Mouse (Mus musculus): ENCODE results near the gene F2r. TPM values are rescaled to one million over a fixed set of nuclear protein-coding genes. Genes with fewer than 3 reads are reported as not detected.

The F2r gene
- polyA plus RNA-seq, 1 experiment: 1.1 TPM

GRCm38 (mm10) chr13:95632144-95632543, 13.9 kb upstream of the F2r start:
- no peaks in the 10 kb centered on the region for H3K36me3 ChIP-seq (ENCODE audit: control insufficient read depth, insufficient read depth, low read length)
- no peak for TF ChIP-seq CTCF (IDR thresholded peaks at IDR 0.05; ENCODE audit: control insufficient read depth, insufficient read depth, insufficient replicate concordance, low read depth, low read length)
- no peak for TF ChIP-seq POLR2A (IDR thresholded peaks at IDR 0.05; ENCODE audit: control insufficient read depth, low read depth, low read length)
- H3K4me1 ChIP-seq (ENCODE audit: control insufficient read depth, insufficient read depth, low read length): no peaks in the 10 kb centered on the region
- no peak overlapping the region for H3K4me3 ChIP-seq (ENCODE audit: control insufficient read depth, low read depth, low read length)
- H3K27me3 ChIP-seq (ENCODE audit: control insufficient read depth, insufficient read depth, low read length): no peaks in the 10 kb centered on the region
- H3K27ac ChIP-seq (ENCODE audit: control insufficient read depth, insufficient read depth, low read depth, low read length): no peak overlapping the region

GRCm38 (mm10) chr13:95630747-95631146, 12.5 kb upstream of the F2r start:
- Histone ChIP-seq H3K27ac (ENCODE audit: control insufficient read depth, insufficient read depth, low read depth, low read length) (no peak overlapping the region), H3K36me3 (ENCODE audit: control insufficient read depth, insufficient read depth, low read length) (no peaks in the 10 kb centered on the region), H3K4me3 (ENCODE audit: control insufficient read depth, low read depth, low read length) (no peak overlapping the region), H3K27me3 (ENCODE audit: control insufficient read depth, insufficient read depth, low read length) (no peaks in the 10 kb centered on the region), H3K4me1 (ENCODE audit: control insufficient read depth, insufficient read depth, low read length) (no peaks in the 10 kb centered on the region)
- TF ChIP-seq CTCF (IDR thresholded peaks at IDR 0.05; ENCODE audit: control insufficient read depth, insufficient read depth, insufficient replicate concordance, low read depth, low read length) (no peak), POLR2A (IDR thresholded peaks at IDR 0.05; ENCODE audit: control insufficient read depth, low read depth, low read length) (no peak)

DNA sequence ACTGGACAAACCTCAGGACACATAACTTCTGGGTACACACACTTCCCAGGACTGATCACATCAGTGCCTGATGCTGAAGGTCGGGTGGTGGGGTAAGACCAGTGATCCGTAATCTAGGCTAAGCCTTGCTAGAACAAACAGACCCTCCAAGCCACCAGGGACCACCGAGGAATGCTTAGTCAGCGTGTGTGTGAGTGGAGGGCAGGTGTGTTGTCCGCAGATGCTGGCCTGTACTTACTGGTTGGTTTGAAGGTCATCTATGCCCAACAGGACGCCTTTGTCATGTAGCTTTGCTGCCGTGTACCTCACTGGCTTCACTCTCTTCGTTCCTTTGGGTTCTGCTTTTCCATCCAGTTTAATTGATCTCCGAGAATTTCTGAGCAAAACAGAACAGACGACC, 11.5 kb upstream of the F2r start:
- Histone ChIP-seq H3K4me3 (ENCODE audit: control insufficient read depth, low read depth, low read length) (no peak overlapping the region), H3K4me1 (ENCODE audit: control insufficient read depth, insufficient read depth, low read length) (no peaks in the 10 kb centered on the region), H3K27me3 (ENCODE audit: control insufficient read depth, insufficient read depth, low read length) (no peaks in the 10 kb centered on the region), H3K36me3 (ENCODE audit: control insufficient read depth, insufficient read depth, low read length) (no peaks in the 10 kb centered on the region), H3K27ac (ENCODE audit: control insufficient read depth, insufficient read depth, low read depth, low read length) (no peak overlapping the region)
- TF ChIP-seq POLR2A (IDR thresholded peaks at IDR 0.05; ENCODE audit: control insufficient read depth, low read depth, low read length) (no peak), CTCF (IDR thresholded peaks at IDR 0.05; ENCODE audit: control insufficient read depth, insufficient read depth, insufficient replicate concordance, low read depth, low read length) (no peak)

- Histone ChIP-seq H3K27me3 (ENCODE audit: control insufficient read depth, insufficient read depth, low read length) (no peaks in the 10 kb centered on the region), H3K27ac (ENCODE audit: control insufficient read depth, insufficient read depth, low read depth, low read length) (no peak overlapping the region), H3K36me3 (ENCODE audit: control insufficient read depth, insufficient read depth, low read length) (no peaks in the 10 kb centered on the region), H3K4me3 (ENCODE audit: control insufficient read depth, low read depth, low read length) (no peak overlapping the region), H3K4me1 (ENCODE audit: control insufficient read depth, insufficient read depth, low read length) (no peaks in the 10 kb centered on the region)
- no peak for TF ChIP-seq CTCF (IDR thresholded peaks at IDR 0.05; ENCODE audit: control insufficient read depth, insufficient read depth, insufficient replicate concordance, low read depth, low read length)
- no peak for TF ChIP-seq POLR2A (IDR thresholded peaks at IDR 0.05; ENCODE audit: control insufficient read depth, low read depth, low read length)
Measured at GRCm38 (mm10) chr13:95626696-95627095, 8.4 kb upstream of the F2r start.

GRCm38 (mm10) chr13:95623042-95623441, 4.8 kb upstream of the F2r start:
- TF ChIP-seq POLR2A (IDR thresholded peaks at IDR 0.05; ENCODE audit: control insufficient read depth, low read depth, low read length) (no peak), CTCF (IDR thresholded peaks at IDR 0.05; ENCODE audit: control insufficient read depth, insufficient read depth, insufficient replicate concordance, low read depth, low read length) (no peak)
- Histone ChIP-seq H3K4me1 (ENCODE audit: control insufficient read depth, insufficient read depth, low read length) (peaks cover 4% of the 10 kb centered on the region), H3K36me3 (ENCODE audit: control insufficient read depth, insufficient read depth, low read length) (no peaks in the 10 kb centered on the region), H3K27me3 (ENCODE audit: control insufficient read depth, insufficient read depth, low read length) (no peaks in the 10 kb centered on the region; the same call in 1 of the 2 replicates), H3K27ac (ENCODE audit: control insufficient read depth, insufficient read depth, low read depth, low read length) (no peak overlapping the region), H3K4me3 (ENCODE audit: control insufficient read depth, low read depth, low read length) (no peak overlapping the region)

DNA sequence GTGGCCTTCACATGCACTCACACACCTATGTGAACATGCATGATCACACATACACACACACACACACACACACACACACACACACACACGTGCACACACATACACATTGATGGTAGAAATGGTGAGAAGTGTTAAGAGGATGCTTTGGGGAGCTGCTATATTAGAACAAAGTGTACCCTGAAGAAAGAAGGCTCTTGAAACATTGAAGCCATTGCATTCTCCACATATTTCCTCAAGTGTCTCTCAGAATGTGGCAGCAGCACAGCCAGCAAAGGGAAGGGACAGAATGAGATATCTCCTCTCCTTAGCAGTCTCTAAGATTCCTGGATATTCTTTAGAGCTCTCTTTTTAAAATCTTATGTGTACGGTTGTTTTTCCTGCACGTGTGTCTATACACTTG, 3.3 kb upstream of the F2r start:
- H3K4me1 ChIP-seq (ENCODE audit: control insufficient read depth, insufficient read depth, low read length): peaks cover 9% of the 10 kb centered on the region
- H3K4me3 ChIP-seq (ENCODE audit: control insufficient read depth, low read depth, low read length): no peak overlapping the region
- no peak for TF ChIP-seq CTCF (IDR thresholded peaks at IDR 0.05; ENCODE audit: control insufficient read depth, insufficient read depth, insufficient replicate concordance, low read depth, low read length)
- TF ChIP-seq POLR2A (IDR thresholded peaks at IDR 0.05; ENCODE audit: control insufficient read depth, low read depth, low read length): no peak
- H3K27ac ChIP-seq (ENCODE audit: control insufficient read depth, insufficient read depth, low read depth, low read length): no peak overlapping the region
- H3K36me3 ChIP-seq (ENCODE audit: control insufficient read depth, insufficient read depth, low read length): no peaks in the 10 kb centered on the region
- H3K27me3 ChIP-seq (ENCODE audit: control insufficient read depth, insufficient read depth, low read length): peaks cover 2% of the 10 kb centered on the region; the same call in 1 of the 2 replicates

GRCm38 (mm10) chr13:95618859-95619258, 572 bp upstream of the F2r start:
- H3K27me3 ChIP-seq (ENCODE audit: control insufficient read depth, insufficient read depth, low read length): peaks cover 2% of the 10 kb centered on the region; the same call in 1 of the 2 replicates
- TF ChIP-seq CTCF (IDR thresholded peaks at IDR 0.05; ENCODE audit: control insufficient read depth, insufficient read depth, insufficient replicate concordance, low read depth, low read length): no peak
- TF ChIP-seq POLR2A (IDR thresholded peaks at IDR 0.05; ENCODE audit: control insufficient read depth, low read depth, low read length): no peak
- H3K27ac ChIP-seq (ENCODE audit: control insufficient read depth, insufficient read depth, low read depth, low read length): no peak overlapping the region
- H3K4me3 ChIP-seq (ENCODE audit: control insufficient read depth, low read depth, low read length): no peak overlapping the region; the same call in 1 of the 2 replicates
- no peaks in the 10 kb centered on the region for H3K36me3 ChIP-seq (ENCODE audit: control insufficient read depth, insufficient read depth, low read length)
- peaks cover 9% of the 10 kb centered on the region for H3K4me1 ChIP-seq (ENCODE audit: control insufficient read depth, insufficient read depth, low read length)
